Comparison of ENCODE assay signal across 8 mouse cellular contexts in genomic region chr11:75194121-75194849, GRCm38 (mm10). TPM values are rescaled to one million over a fixed set of nuclear protein-coding genes. Genes with fewer than 3 reads are reported as not detected.
A peak's percentile ranks its signal among the peaks of the same experiment; 100 is the strongest.
DNase-seq lines count a peak whose midpoint lies in the region; ATAC-seq and TF ChIP-seq lines count a peak whose summit lies in the region.

No protein-coding gene starts in this region.

- no peaks in the 10 kb centered on the region for H3K36me3 ChIP-seq in embryonic facial prominence, embryonic 13.5 days
- no peaks in the 10 kb centered on the region for H3K36me3 ChIP-seq in hindbrain, embryonic 13.5 days
- no peaks in the 10 kb centered on the region for H3K36me3 ChIP-seq in liver, postnatal 0 days (replicated peaks; ENCODE audit: insufficient read depth, low read length)

- H3K4me3 ChIP-seq in embryonic facial prominence, embryonic 13.5 days: peak overlapping the region; percentile 59
- peak overlapping the region; percentile 57 for H3K4me3 ChIP-seq in hindbrain, embryonic 13.5 days
- H3K4me3 ChIP-seq in liver, postnatal 0 days (ENCODE audit: low read depth, low read length): peak overlapping the region; percentile 56

- H3K4me2 ChIP-seq in embryonic facial prominence, embryonic 13.5 days: peak overlapping the region; percentile 88
- H3K4me2 ChIP-seq in hindbrain, embryonic 13.5 days: peak overlapping the region; percentile 77
- H3K4me2 ChIP-seq in liver, postnatal 0 days (ENCODE audit: low read depth, low read length): peak overlapping the region; percentile 76

- peak; percentile 69 for DNase-seq in cerebellum, adult 11-12 months
- DNase-seq in cerebellum, postnatal 25 days: no peak
- DNase-seq in B cell, adult 2 months: peak; percentile 38 to 49
- no peak for DNase-seq in liver, postnatal 0 days
- peak; percentile 63 for DNase-seq in thymus, postnatal 14 days
- DNase-seq in urinary bladder, postnatal 14 days (ENCODE audit: low spot score): no peak

- no peak overlapping the region for H3K27ac ChIP-seq in embryonic facial prominence, embryonic 13.5 days
- H3K27ac ChIP-seq in hindbrain, embryonic 13.5 days: peak overlapping the region; percentile 52; the same call in 1 of the 2 replicates
- H3K27ac ChIP-seq in liver, postnatal 0 days (ENCODE audit: low read depth): no peak overlapping the region

- no peak for TF ChIP-seq EP300 in liver, postnatal 0 days (IDR thresholded peaks at IDR 0.05; ENCODE audit: low read depth)

- WGBS in embryonic facial prominence, embryonic 13.5 days: under 1% methylated on average over 52 of the region's 52 CpGs
- WGBS in hindbrain, embryonic 13.5 days: under 1% methylated on average over 52 of the region's 52 CpGs
- WGBS in liver, postnatal 0 days (ENCODE audit: insufficient replicate concordance): 2% methylated on average over 52 of the region's 52 CpGs

- H3K4me1 ChIP-seq in embryonic facial prominence, embryonic 13.5 days: peaks cover 52% of the 10 kb centered on the region
- H3K4me1 ChIP-seq in hindbrain, embryonic 13.5 days (replicated peaks): peaks cover 64% of the 10 kb centered on the region
- H3K4me1 ChIP-seq in liver, postnatal 0 days (ENCODE audit: insufficient read depth): peaks cover 25% of the 10 kb centered on the region

- H3K27me3 ChIP-seq in embryonic facial prominence, embryonic 13.5 days: peaks cover 83% of the 10 kb centered on the region
- H3K27me3 ChIP-seq in hindbrain, embryonic 13.5 days: peaks cover 79% of the 10 kb centered on the region
- peaks cover 47% of the 10 kb centered on the region for H3K27me3 ChIP-seq in liver, postnatal 0 days (ENCODE audit: insufficient read depth, low read length)

- no peaks in the 10 kb centered on the region for H3K9me3 ChIP-seq in embryonic facial prominence, embryonic 13.5 days
- H3K9me3 ChIP-seq in hindbrain, embryonic 13.5 days: no peaks in the 10 kb centered on the region
- no peaks in the 10 kb centered on the region for H3K9me3 ChIP-seq in liver, postnatal 0 days (ENCODE audit: low read length)

- no peak for TF ChIP-seq CTCF in liver, postnatal 0 days (IDR thresholded peaks at IDR 0.05; ENCODE audit: low read depth)

- no peak for ATAC-seq in embryonic facial prominence, embryonic 13.5 days (ENCODE audit: insufficient number of reproducible peaks, insufficient read depth, low FRiP score, low TSS enrichment, low read depth)
- ATAC-seq in hindbrain, embryonic 13.5 days (ENCODE audit: low FRiP score): no peak
- ATAC-seq in liver, postnatal 0 days: no peak

- H3K9ac ChIP-seq in embryonic facial prominence, embryonic 13.5 days: peak overlapping the region; percentile 67
- H3K9ac ChIP-seq in hindbrain, embryonic 13.5 days: peak overlapping the region; percentile 77
- H3K9ac ChIP-seq in liver, postnatal 0 days (replicated peaks): no peak overlapping the region

RNA-seq across cellular contexts. Expression of gene Rtn4rl1, which starts 0.7 kb away (rescaled TPM):
- 6.0 and 7.1 TPM in 2 replicates for polyA plus RNA-seq in embryonic facial prominence, embryonic 13.5 days (2015; fragmentation: Nextera tagmentation; extraction: Ambion mirVana)
- polyA plus RNA-seq in hindbrain, embryonic 13.5 days (2015; fragmentation: Nextera tagmentation; extraction: Ambion mirVana): 6.2 and 8.0 TPM in 2 replicates
- 1.5 and 2.0 TPM in 2 replicates for polyA plus RNA-seq in liver, postnatal 0 days (2015; fragmentation: Nextera tagmentation; extraction: Ambion mirVana)

RNA-seq across cellular contexts. Expression of gene Dph1, which starts 3.2 kb away (rescaled TPM):
- 20.8 and 24.5 TPM in 2 replicates for polyA plus RNA-seq in embryonic facial prominence, embryonic 13.5 days (2015; fragmentation: Nextera tagmentation; extraction: Ambion mirVana)
- 14.4 and 15.5 TPM in 2 replicates for polyA plus RNA-seq in hindbrain, embryonic 13.5 days (2015; fragmentation: Nextera tagmentation; extraction: Ambion mirVana)
- 10.9 and 13.0 TPM in 2 replicates for polyA plus RNA-seq in liver, postnatal 0 days (2015; fragmentation: Nextera tagmentation; extraction: Ambion mirVana)

RNA-seq across cellular contexts. Expression of gene Ovca2, which starts 15.7 kb away (rescaled TPM):
- 28.7 and 30.4 TPM in 2 replicates for polyA plus RNA-seq in embryonic facial prominence, embryonic 13.5 days (2015; fragmentation: Nextera tagmentation; extraction: Ambion mirVana)
- polyA plus RNA-seq in hindbrain, embryonic 13.5 days (2015; fragmentation: Nextera tagmentation; extraction: Ambion mirVana): 17.0 and 18.2 TPM in 2 replicates
- polyA plus RNA-seq in liver, postnatal 0 days (2015; fragmentation: Nextera tagmentation; extraction: Ambion mirVana): 12.4 and 13.6 TPM in 2 replicates

RNA-seq across cellular contexts. Expression of gene Hic1, which starts 25.0 kb away (rescaled TPM):
- polyA plus RNA-seq in embryonic facial prominence, embryonic 13.5 days (2015; fragmentation: Nextera tagmentation; extraction: Ambion mirVana): 8.2 and 9.7 TPM in 2 replicates
- polyA plus RNA-seq in hindbrain, embryonic 13.5 days (2015; fragmentation: Nextera tagmentation; extraction: Ambion mirVana): 3.4 TPM in 2 replicates
- 1.1 and 1.5 TPM in 2 replicates for polyA plus RNA-seq in liver, postnatal 0 days (2015; fragmentation: Nextera tagmentation; extraction: Ambion mirVana)

Comparison
In these comparisons a context has a peak if more than half of its experiments do, and no peak if none do; other contexts are left out.
1. DNase-seq: peak in cerebellum, adult 11-12 months (single experiment), B cell, adult 2 months (2 of 2) and thymus, postnatal 14 days (single experiment); none in cerebellum, postnatal 25 days (0 of 2), liver, postnatal 0 days (single experiment) and urinary bladder, postnatal 14 days (single experiment).
2. Peak in every context shown above with its lines, with median percentiles within 50 percentile points of each other: H3K4me2 ChIP-seq and H3K4me3 ChIP-seq.